Mouse (Mus musculus): Measurements from ENCODE around the gene Ppp1r12a. TPM values are rescaled to one million over a fixed set of nuclear protein-coding genes. Genes with fewer than 3 reads are reported as not detected.
A peak's percentile ranks its signal among the peaks of the same experiment; 100 is the strongest.

The Ppp1r12a gene
- total and polyA plus RNA-seq, 3 experiments: 15.1 to 168 (median 166) TPM

DNA sequence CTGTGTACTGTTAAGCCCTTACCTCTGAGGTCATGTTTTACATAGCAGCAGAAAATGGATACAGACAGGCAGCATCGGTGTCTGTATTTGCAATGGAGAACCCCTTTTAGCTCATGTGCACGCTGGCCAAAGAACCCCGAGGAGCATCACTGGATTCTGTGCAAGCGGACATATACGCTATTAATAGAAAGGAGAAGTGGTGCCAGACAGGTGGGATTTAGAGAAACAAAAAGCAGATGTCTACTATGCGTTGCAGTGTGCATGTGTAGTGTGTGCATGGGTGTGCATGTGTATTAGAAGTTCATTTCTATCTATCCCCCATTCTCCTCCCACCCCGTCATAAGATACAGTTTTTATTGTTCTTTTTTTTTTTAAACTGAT, 6.3 kb upstream of the Ppp1r12a start:
- DNase-seq (ENCODE audit: low spot score) (no peak), ATAC-seq (ENCODE audit: extremely low read depth, insufficient number of reproducible peaks, low FRiP score, poor library complexity, severe bottlenecking) (no peak)
- H3K27me3 ChIP-seq (ENCODE audit: insufficient read depth, low read length): peaks cover 14% of the 10 kb centered on the region
- no peaks in the 10 kb centered on the region for H3K4me1 ChIP-seq (ENCODE audit: insufficient read depth, low read depth, low read length)
- H3K9me3 ChIP-seq (replicated peaks): no peaks in the 10 kb centered on the region
- H3K4me3 ChIP-seq (ENCODE audit: low read depth, low read length): no peak overlapping the region
- no peaks in the 10 kb centered on the region for H3K36me3 ChIP-seq (replicated peaks)
- TF ChIP-seq CTCF (IDR thresholded peaks at IDR 0.05; ENCODE audit: low read depth, low read length): no peak
- no peak for TF ChIP-seq GATA1 (IDR thresholded peaks at IDR 0.05; ENCODE audit: borderline replicate concordance, low read length)
- no peak for TF ChIP-seq GATA2 (IDR thresholded peaks at IDR 0.05; ENCODE audit: borderline replicate concordance, low read depth, low read length)
- no peak for TF ChIP-seq POLR2AphosphoS5 (IDR thresholded peaks at IDR 0.05; ENCODE audit: insufficient replicate concordance, low read depth, low read length)
- TF ChIP-seq TAL1 (conservative IDR thresholded peaks at IDR 0.05; ENCODE audit: low read depth, low read length): no peak

DNA sequence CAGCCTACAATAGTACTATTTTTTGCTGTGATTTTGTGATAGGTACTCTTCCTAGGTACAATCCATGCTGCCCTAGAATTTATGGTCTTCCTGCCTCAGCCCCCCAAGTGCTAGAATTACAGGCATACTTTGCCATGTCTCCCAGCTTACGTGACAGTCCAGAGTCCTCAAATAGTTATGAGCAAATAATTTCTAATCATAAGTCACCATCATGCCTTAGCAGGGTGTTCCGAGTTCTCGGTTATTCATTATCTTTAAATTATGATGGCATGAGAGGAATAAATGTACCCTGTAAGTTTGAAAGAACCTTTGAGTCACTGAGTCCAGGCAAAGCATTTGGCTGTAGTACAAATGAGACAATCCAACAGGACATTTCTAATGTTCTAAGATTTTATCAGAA, 5.9 kb upstream of the Ppp1r12a start:
- no peaks in the 10 kb centered on the region for H3K9me3 ChIP-seq (replicated peaks)
- no peak overlapping the region for H3K4me3 ChIP-seq (ENCODE audit: low read depth, low read length)
- ATAC-seq (ENCODE audit: extremely low read depth, insufficient number of reproducible peaks, low FRiP score, poor library complexity, severe bottlenecking) (no peak), DNase-seq (ENCODE audit: low spot score) (no peak)
- peaks cover 14% of the 10 kb centered on the region for H3K27me3 ChIP-seq (ENCODE audit: insufficient read depth, low read length)
- TF ChIP-seq GATA2 (IDR thresholded peaks at IDR 0.05; ENCODE audit: borderline replicate concordance, low read depth, low read length) (no peak), CTCF (IDR thresholded peaks at IDR 0.05; ENCODE audit: low read depth, low read length) (no peak), GATA1 (IDR thresholded peaks at IDR 0.05; ENCODE audit: borderline replicate concordance, low read length) (no peak), POLR2AphosphoS5 (IDR thresholded peaks at IDR 0.05; ENCODE audit: insufficient replicate concordance, low read depth, low read length) (no peak), TAL1 (conservative IDR thresholded peaks at IDR 0.05; ENCODE audit: low read depth, low read length) (no peak)
- H3K4me1 ChIP-seq (ENCODE audit: insufficient read depth, low read depth, low read length): peaks cover 4% of the 10 kb centered on the region
- no peaks in the 10 kb centered on the region for H3K36me3 ChIP-seq (replicated peaks)

DNA sequence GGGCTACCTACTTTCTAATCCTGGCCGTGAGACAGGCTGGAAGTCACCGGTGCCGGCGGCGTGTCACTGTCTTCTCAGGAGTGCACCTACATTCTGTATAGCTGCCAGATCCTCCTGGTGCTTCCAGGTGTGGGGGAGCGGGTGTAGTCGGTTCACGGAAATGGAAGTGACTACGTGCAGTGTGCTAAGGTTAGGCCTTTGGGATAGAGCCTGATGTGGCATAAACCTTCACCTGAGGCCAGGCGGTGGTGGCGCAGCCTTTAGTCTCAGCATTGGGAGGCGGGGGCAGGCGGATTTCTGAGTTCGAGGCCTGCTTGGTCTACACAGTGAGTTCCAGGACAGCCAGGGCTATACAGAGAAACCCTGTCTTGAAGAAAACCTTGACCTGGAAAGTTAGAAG, 3.0 kb upstream of the Ppp1r12a start:
- Histone ChIP-seq H3K27me3 (ENCODE audit: insufficient read depth, low read length) (peaks cover 14% of the 10 kb centered on the region), H3K4me1 (ENCODE audit: insufficient read depth, low read depth, low read length) (peaks cover 6% of the 10 kb centered on the region), H3K36me3 (replicated peaks) (no peaks in the 10 kb centered on the region), H3K9me3 (replicated peaks) (no peaks in the 10 kb centered on the region), H3K4me3 (ENCODE audit: low read depth, low read length) (no peak overlapping the region)
- no peak for DNase-seq (ENCODE audit: low spot score)
- TF ChIP-seq GATA2 (IDR thresholded peaks at IDR 0.05; ENCODE audit: borderline replicate concordance, low read depth, low read length) (no peak), CTCF (IDR thresholded peaks at IDR 0.05; ENCODE audit: low read depth, low read length) (no peak), GATA1 (IDR thresholded peaks at IDR 0.05; ENCODE audit: borderline replicate concordance, low read length) (no peak), POLR2AphosphoS5 (IDR thresholded peaks at IDR 0.05; ENCODE audit: insufficient replicate concordance, low read depth, low read length) (no peak), TAL1 (conservative IDR thresholded peaks at IDR 0.05; ENCODE audit: low read depth, low read length) (no peak)
- no peak for ATAC-seq (ENCODE audit: extremely low read depth, insufficient number of reproducible peaks, low FRiP score, poor library complexity, severe bottlenecking)

DNA sequence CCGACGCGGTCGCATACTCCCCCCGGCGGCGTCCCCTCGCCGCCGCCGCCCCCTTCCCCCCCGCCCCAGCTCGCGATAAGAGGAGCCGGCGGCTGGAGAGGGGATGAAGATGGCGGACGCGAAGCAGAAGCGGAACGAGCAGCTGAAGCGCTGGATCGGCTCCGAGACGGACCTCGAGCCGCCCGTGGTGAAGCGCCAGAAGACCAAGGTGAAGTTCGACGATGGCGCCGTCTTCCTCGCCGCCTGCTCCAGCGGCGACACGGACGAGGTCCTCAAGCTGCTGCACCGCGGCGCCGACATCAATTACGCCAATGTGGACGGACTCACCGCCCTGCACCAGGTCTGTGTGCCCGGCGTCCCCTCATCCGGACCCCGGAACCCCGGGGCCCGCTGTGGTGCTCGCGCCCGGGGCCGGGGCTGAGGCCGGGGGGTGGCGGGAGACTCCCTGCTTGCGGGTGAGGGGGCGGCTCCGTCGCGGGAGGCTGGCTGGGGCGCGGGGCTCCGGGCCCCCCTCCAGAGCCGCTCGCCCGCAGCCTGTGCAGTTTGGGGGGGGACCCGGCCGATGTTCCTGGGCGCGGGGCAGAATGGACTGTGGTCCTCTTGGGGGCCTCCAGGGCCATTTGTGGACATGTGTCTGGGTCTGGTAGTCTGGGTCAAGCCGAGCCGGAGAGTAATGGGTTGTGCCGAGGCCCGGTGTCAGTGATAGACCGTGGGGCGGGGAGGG, 466 bp downstream of the Ppp1r12a start:
- peak; percentile 23; the same call in 1 of the 2 replicates for ATAC-seq (ENCODE audit: extremely low read depth, insufficient number of reproducible peaks, low FRiP score, poor library complexity, severe bottlenecking)
- no peaks in the 10 kb centered on the region for H3K9me3 ChIP-seq (replicated peaks)
- H3K4me3 ChIP-seq (ENCODE audit: low read depth, low read length): peak overlapping the region; percentile 100
- peaks cover 22% of the 10 kb centered on the region for H3K4me1 ChIP-seq (ENCODE audit: insufficient read depth, low read depth, low read length)
- H3K36me3 ChIP-seq (replicated peaks): peaks cover 15% of the 10 kb centered on the region
- H3K27me3 ChIP-seq (ENCODE audit: insufficient read depth, low read length): peaks cover 9% of the 10 kb centered on the region
- DNase-seq (ENCODE audit: low spot score): peak; percentile 23
- TF ChIP-seq POLR2AphosphoS5 (IDR thresholded peaks at IDR 0.05; ENCODE audit: insufficient replicate concordance, low read depth, low read length) (no peak), GATA1 (IDR thresholded peaks at IDR 0.05; ENCODE audit: borderline replicate concordance, low read length) (no peak), GATA2 (IDR thresholded peaks at IDR 0.05; ENCODE audit: borderline replicate concordance, low read depth, low read length) (no peak), CTCF (IDR thresholded peaks at IDR 0.05; ENCODE audit: low read depth, low read length) (no peak), TAL1 (conservative IDR thresholded peaks at IDR 0.05; ENCODE audit: low read depth, low read length) (no peak)

DNA sequence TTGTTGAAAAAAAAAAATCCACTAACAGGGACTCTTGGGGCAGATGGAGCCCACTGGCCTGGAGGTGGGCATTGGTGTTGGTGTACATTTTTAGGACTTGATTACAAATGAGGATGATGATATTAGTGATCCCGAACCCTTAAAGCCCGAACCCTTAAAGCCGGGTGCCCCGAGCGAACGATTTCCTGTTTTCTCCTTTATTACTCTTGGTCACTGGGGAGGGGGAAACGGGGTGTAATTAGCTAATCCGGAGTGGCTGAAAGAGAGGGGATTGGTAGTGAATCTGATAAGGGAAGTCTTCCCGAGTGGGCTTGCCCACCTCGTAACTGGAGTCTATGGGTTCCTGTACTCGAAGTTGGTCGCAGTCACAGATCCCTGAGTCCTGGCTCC, 1.0 kb downstream of the Ppp1r12a start:
- H3K4me3 ChIP-seq (ENCODE audit: low read depth, low read length): peak overlapping the region; percentile 100
- DNase-seq (ENCODE audit: low spot score) (peak; percentile 4), ATAC-seq (ENCODE audit: extremely low read depth, insufficient number of reproducible peaks, low FRiP score, poor library complexity, severe bottlenecking) (no peak)
- peaks cover 18% of the 10 kb centered on the region for H3K36me3 ChIP-seq (replicated peaks)
- peaks cover 25% of the 10 kb centered on the region for H3K4me1 ChIP-seq (ENCODE audit: insufficient read depth, low read depth, low read length)
- peaks cover 6% of the 10 kb centered on the region for H3K27me3 ChIP-seq (ENCODE audit: insufficient read depth, low read length)
- TF ChIP-seq GATA1 (IDR thresholded peaks at IDR 0.05; ENCODE audit: borderline replicate concordance, low read length) (no peak), POLR2AphosphoS5 (IDR thresholded peaks at IDR 0.05; ENCODE audit: insufficient replicate concordance, low read depth, low read length) (no peak)
- no peaks in the 10 kb centered on the region for H3K9me3 ChIP-seq (replicated peaks)

DNA sequence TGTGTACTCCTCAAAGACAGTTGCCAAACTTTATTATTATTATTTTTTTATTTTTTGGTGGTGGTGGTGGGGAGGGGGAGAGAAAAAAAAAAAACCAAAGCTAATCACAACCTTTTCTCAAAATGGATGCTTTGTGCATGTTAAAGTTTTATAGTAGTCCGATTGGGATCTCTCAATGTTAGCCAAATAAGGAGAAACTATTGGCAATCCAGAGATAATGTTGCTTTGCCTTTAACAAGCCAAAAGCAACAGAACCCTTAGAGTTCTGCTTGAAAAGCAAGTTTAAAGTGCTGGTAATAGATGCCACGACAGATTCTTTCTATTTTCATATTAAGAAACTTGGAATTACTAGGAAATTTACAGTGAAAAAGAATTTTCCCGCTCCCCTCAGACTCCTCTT, 1.5 kb downstream of the Ppp1r12a start:
- ATAC-seq (ENCODE audit: extremely low read depth, insufficient number of reproducible peaks, low FRiP score, poor library complexity, severe bottlenecking): no peak
- H3K4me1 ChIP-seq (ENCODE audit: insufficient read depth, low read depth, low read length): peaks cover 30% of the 10 kb centered on the region
- peak overlapping the region; percentile 100 for H3K4me3 ChIP-seq (ENCODE audit: low read depth, low read length)
- no peaks in the 10 kb centered on the region for H3K9me3 ChIP-seq (replicated peaks)
- no peak for DNase-seq (ENCODE audit: low spot score)
- peaks cover 5% of the 10 kb centered on the region; the same call in 1 of the 2 replicates for H3K27me3 ChIP-seq (ENCODE audit: insufficient read depth, low read length)
- TF ChIP-seq CTCF (IDR thresholded peaks at IDR 0.05; ENCODE audit: low read depth, low read length): no peak
- no peak for TF ChIP-seq GATA1 (IDR thresholded peaks at IDR 0.05; ENCODE audit: borderline replicate concordance, low read length)
- no peak for TF ChIP-seq POLR2AphosphoS5 (IDR thresholded peaks at IDR 0.05; ENCODE audit: insufficient replicate concordance, low read depth, low read length)
- no peak for TF ChIP-seq GATA2 (IDR thresholded peaks at IDR 0.05; ENCODE audit: borderline replicate concordance, low read depth, low read length)
- no peak for TF ChIP-seq TAL1 (conservative IDR thresholded peaks at IDR 0.05; ENCODE audit: low read depth, low read length)
- H3K36me3 ChIP-seq (replicated peaks): peaks cover 23% of the 10 kb centered on the region

All from G1E (cell line).